Mouse (Mus musculus) liver, adult (tissue): ENCODE measurements around the gene Samd4b.

Experiments
- GATA4 ChIP-seq: IDR thresholded peaks from 2 replicates; pipeline ENCODE4 v1.6.1; 2014; ENCODE audit warnings: mild to moderate bottlenecking, low read length; ENCODE audit not compliant: insufficient replicate concordance

The Samd4b gene

DNA sequence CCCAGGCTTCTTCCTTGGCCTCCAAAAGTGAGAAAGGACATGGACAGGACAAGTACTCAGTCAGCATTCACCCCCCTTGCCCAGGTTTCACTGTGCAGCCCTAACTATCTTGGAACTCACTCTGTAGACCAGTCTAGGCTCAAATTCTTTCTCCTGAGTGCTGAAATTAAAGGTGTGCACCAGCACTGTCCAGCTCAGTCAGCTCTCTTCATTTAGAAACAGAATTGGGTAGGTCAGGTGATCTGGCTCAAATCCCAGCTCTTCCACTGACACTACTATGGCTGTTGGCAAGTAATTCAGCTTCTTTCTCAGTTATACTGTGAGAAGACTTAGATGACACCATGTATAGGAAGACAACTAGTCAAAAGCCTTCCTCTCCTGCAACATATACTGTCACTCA lies 170.2 kb downstream of the Samd4b start:
- no peak for TF ChIP-seq GATA4

DNA sequence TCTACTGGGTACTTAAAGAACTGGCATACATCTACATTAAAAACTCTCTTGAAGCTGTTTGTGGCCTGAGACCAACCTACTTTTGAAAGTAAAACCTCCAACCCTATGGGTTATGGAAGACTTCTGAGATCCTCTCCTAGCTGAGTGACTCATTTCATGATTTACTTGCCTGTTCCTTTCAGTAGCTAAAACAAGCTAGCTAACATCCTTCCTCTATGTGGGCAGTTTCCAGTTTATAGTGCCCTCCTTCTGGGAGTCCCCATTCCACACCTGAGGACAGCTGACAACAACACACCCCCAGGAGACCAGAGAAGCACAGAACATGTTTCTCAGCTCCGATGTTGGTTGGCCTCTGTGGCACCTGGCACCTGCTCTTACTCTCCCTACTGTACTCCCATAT lies 174.9 kb downstream of the Samd4b start:
- no peak for TF ChIP-seq GATA4

DNA sequence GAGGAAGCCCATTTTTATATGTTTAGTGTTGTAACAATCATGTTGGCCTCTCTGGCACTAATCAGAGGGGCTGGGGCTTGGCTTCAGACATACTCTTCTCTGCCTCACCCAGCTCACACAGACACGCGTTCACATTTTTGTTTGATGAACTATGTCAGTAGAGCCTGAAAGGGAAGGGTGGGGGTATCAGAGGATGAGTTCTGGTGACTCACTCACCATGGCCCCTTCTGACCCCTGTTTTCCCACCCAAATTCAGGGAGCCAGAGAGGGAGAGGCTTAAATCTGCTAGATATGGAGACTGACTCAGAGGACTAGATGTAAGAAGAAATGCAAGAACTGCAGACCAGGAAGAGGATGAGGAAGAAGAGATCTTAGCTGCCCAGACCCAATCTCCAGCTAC lies 178.5 kb downstream of the Samd4b start:
- TF ChIP-seq GATA4: no peak

DNA sequence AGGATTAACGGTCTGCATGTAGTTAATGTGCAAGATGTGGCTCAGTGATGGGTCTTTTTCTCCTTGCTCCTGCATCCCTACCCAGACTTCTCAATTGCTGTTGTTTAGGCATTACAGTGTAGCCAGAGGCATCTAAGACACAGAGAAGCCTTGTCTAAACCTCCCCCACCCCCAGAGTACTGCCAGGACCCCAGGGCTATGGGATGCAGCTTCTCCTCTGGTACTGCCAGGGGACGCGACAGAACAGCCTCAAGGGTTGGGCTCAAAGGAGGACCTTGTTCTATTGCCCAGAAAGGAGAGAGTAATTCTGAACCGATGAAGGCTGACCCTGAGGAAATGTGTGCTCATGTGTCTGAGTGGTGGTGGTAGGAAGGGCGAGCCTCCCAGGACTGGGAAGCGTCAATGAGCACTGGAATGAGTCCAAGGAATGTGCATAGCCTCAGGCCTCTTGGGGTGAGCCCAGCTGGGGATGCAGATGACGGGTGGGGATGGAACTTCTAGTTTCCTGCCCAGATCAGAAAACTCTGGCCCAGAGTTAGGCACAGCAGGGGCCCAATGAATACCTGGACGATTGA lies 179.8 kb downstream of the Samd4b start:
- no peak for TF ChIP-seq GATA4

DNA sequence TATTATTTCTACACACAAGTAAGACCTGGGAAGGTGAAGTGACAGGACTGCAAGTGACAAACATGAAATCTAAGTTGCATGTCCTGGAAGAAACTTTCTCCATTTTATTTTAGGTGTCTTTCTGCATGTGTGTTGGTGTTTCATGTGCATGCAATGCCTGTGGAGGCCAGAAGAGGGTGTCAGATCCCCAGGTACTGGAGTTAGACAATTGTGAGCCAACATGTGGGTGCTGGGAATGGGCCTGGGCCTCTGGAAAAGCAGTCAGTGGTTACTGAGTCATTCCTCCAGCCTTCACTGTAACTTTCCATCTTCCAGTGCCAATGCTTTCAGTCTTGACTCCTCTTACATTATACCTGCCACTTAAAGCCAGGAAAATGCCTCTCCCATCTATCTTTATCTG lies 180.6 kb downstream of the Samd4b start:
- no peak for TF ChIP-seq GATA4

DNA sequence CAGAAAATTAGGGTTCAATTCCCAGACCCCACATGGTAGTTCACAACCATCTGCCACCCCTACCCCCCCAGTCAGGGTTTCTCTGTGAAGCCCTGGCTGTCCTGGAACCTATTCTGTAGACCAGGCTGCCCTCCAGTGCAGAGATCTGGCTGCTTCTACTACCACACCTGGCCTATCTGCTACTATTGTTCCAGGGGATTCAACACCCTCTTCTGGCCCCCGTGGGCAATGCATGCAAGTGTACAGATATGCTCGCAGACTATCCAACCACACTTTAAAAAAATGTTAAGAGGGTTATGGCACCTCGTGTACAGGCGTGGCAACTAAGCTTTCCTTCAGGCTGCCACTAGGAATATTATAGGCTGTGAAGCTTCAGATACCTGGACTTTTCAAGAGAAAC lies 185.1 kb downstream of the Samd4b start:
- TF ChIP-seq GATA4: no peak

DNA sequence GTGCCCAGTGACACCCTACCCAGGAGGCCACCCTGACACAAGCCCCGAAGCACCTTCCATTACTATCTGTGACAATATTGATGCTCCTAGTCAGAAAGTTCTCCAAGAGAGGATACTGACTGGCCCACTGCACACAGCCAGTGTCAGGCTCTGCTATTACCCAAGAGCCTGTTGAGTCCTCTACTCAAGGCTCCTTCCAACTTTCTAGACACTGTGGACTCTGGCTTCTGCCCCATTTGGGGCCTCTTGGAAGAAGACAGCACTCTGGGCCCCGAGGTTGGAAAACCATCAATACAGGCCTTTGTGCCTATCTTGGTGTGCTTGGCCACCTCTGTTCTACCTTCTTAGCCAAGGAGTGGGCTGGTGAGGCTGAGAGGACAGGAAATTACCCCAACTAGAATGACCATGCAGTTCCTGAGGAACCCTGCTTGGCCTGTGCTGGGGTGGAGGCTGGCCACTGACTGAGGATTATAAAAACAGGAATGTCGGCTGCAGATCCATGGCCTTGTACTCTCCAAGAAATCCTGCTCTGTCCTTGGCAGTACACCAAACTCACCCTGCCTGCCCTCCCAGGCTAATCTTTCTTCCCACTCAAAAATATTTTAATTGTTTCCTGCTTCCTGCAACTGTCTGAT lies 187.0 kb downstream of the Samd4b start:
- TF ChIP-seq GATA4: peak; percentile 88; the same call in 1 of the 2 replicates

DNA sequence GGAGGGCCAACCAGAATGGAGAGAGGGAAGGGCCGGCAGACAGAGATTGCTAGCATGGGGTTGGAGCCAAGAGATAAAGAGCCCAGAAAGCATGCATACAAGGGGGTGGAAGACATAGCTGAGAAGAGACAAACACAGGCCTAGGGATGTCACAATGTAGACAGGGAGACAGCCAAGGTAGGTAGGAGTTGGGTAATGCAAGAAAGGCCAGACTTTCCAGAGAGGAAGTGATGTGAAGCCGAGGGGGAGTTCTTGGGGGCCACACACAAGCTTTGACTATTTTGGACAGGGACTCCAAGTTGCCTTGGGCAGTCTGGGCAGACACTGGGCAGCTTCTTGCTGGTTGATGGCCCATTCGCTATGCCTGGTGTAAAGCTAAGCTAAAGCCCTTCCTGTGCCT lies 196.0 kb downstream of the Samd4b start:
- TF ChIP-seq GATA4: no peak

DNA sequence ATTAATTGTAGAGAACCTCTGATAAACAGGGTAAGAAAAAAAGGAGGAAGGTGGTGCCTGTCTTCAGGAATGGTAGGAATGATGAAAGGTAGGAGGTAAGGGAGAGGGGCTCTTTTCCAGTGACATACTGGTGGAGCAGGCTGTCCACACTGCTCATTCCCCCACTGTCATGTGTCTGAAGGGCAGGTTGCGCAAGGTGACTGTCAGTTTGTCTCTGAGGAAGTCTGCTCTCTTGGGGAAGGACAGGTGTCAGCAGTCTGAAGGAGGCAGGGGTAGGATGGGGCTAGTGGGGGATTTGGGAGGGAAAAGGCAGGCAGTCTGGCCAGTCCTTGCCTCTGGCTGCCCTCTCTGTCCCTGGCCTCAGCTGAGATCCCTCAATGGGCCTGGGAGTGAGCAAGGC lies 196.9 kb downstream of the Samd4b start:
- TF ChIP-seq GATA4: no peak

DNA sequence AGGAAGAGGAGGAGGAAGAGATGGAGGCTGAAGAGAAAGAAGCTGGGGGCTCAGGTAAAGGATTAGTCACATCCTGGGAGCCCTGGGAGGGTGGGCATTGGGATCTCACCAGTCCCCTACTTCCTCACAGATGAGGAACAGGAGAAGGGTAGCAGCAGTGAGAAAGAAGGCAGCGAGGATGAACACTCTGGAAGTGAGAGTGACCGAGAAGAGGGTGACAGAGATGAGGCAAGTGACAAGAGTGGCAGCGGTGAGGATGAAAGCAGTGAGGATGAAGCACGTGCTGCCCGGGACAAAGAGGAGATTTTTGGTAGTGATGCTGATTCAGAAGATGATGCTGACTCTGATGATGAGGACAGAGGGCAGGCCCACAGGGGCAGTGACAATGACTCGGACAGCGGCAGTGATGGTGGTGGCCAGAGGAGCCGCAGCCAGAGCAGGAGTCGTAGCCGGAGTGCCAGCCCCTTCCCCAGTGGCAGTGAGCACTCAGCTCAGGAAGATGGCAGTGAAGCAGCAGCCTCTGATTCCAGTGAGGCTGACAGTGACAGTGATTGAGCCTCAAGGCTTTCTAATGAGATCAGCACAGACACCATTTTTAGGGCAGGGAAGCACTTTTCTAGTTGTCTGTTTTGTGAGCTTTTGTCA lies 199.1 kb downstream of the Samd4b start:
- no peak for TF ChIP-seq GATA4

DNA sequence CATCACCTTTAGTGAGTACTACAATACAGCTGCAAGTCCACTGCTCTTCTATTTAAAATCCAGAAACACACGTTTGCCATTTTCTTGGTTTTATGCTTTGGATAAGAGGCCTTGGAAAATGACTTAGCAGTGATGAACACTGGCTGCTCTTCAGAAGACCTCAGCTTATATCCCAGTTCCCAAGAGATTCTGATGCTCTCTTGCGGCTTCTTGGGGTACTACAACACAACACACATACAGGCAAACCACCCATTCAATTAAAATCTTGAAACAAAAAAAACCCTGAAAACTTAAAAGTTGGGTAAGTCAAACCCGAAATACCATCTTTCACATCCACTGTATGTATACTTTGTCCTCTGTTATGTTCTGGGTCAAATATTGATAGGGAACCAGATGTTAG lies 199.9 kb downstream of the Samd4b start:
- no peak for TF ChIP-seq GATA4

DNA sequence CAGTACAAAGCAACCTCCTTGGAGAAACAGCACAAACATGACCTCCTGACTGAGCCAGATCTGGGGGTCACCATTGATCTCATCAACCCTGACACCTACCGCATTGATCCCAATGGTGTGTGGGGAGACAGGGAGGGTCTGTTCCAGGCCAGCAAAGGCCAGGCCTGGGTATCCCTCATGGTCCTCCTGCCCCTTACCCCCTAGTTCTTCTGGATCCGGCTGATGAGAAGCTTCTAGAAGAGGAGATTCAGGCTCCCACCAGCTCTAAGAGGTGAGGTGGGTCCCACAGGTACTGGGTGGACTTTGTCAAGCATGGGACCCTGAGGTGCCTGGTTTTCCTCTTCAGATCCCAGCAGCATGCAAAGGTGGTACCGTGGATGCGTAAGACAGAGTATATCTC lies 202.5 kb downstream of the Samd4b start:
- no peak for TF ChIP-seq GATA4

DNA sequence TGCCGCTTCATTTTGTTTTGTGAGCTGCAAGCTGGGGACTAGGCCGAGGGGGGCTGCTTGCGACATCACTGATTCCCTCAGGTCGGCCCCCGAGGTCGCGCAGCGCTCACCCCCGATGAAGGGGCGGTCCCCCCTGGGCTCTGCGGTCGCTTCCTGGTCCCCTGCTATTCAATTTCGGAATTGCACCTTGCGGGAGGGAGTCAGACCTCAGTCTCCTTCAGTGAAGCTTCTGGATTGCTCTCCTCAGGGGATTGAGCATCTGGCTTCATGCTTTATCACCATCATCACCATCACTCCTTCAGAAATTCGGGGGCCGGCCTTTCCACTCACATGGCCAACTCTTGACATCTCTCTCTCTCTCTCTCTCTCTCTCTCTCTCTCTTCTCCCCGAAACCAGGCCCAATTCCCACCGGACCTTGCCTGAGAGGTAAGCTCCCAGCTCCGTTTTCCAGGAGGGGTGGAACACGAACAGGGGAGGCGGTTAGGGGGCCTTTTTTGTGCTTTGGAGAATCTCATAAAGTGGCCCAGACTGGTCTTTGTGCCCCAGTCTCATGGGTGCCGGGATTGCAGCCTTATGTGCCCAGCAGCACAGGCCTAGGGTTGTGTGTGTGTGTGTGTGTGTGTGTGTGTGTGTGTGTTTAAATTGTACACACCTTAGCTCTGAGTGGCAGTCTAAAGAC lies 204.5 kb downstream of the Samd4b start:
- TF ChIP-seq GATA4: no peak

DNA sequence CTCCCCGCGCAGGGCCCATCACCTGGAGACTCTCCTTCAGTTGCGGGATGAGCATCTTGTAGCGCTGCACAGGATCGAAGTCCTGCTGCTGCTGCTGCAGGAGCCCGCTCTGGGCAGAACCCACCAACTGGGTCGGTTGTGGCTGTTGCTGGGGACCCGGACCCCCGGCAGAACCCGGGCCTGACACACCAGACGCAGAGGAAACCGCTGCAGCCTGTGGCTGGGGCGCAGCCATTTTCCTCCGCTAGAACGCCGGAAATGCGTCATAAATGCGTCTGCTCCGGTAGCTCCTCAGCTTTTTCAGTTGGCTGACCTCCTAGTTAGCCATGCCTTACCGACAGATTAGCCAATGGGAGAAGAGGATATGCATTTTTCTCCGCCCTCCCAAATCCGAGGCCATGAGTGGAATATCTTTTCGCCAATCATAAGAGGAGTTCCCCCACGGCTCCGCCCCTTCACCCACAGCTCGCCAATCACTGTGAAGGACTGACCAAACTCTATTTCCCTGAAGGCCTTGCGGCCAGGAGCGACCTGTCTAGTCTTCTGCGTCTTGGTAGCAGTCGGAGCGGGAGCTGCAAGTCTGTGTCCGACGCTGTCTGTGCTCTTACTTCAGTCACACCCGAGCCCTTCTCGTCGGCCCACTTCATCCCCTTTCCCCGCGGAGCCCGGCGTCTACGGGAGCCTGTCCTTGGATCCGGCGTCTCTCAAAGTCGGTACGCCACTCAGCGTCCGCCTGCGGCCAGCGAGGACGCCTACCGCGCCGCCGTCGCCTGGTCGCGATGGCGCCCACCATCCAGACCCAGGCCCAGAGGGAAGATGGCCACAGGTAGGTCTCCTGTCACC lies 205.3 kb downstream of the Samd4b start, which contains the start of the genes Med29 and Paf1:
Gene Med29 (minus strand): TSS at position 280 of the 843 bp plus-strand sequence.
Gene Paf1 (plus strand): TSS at position 523 of the 843 bp plus-strand sequence.
- TF ChIP-seq GATA4: no peak

DNA sequence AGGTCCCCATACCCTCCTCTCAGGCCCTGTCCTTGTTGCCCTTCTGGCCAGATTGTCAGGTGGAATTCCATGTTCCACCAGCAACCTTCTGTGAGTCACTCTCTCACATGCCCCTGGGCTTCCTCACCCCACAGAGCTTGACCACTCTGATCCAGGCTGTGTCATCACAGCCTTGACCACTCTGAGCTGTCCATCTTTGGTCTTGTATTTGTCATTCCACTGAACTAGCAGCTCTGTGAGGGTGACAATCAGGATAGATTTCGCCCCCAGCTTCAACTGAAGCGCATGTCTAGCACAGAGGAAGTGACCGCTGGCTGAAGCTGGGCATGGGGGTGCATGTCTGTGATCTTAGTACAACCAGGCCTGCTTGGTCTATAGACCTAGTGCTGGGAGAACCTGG lies 207.6 kb downstream of the Samd4b start:
- no peak for TF ChIP-seq GATA4
